Comparison of ENCODE assay signal across 12 mouse cellular contexts in genomic region chr13:30972102-30972501, GRCm38 (mm10). TPM values are rescaled to one million over a fixed set of nuclear protein-coding genes. Genes with fewer than 3 reads are reported as not detected.
DNase-seq lines count a peak whose midpoint lies in the region; ATAC-seq and TF ChIP-seq lines count a peak whose summit lies in the region.
"Had no signal": no experiment of that assay in that cellular context is flagged by ENCODE, and none has a peak within 500 bp of the region (broad histone marks: within the 10 kb centered on the region; RNA-seq: fewer than 3 reads in every experiment).

No protein-coding gene starts in this region.

- WGBS in intestine, embryonic 14.5 days: 87% methylated on average over 2 of the region's 2 CpGs
- WGBS in intestine, embryonic 16.5 days: 90% methylated on average over 2 of the region's 2 CpGs
- WGBS in liver, embryonic 16.5 days (ENCODE audit: insufficient replicate concordance): 37% methylated on average over 2 of the region's 2 CpGs
- WGBS in thymus, adult 2 months: 9% methylated on average over 2 of the region's 2 CpGs
- whole genome bisulfite sequencing in hindbrain, embryonic 11.5 days: 96% methylated on average over 2 of the region's 2 CpGs

- peak; percentile 34 for DNase-seq in intestine, embryonic 14.5 days (ENCODE audit: low spot score)
- DNase-seq in adipocyte (ENCODE audit: low spot score): peak; percentile 10
- peak; percentile 74 for DNase-seq in thymus, adult 2 months
- no peak for DNase-seq in hindbrain, embryonic 11.5 days (ENCODE audit: low spot score)
- no peak for DNase-seq in layer of hippocampus, adult 9-10 months (ENCODE audit: low spot score)
- no peak for DNase-seq in embryo, embryonic 9.5 days (ENCODE audit: extremely low spot score)
- DNase-seq: cerebellum, adult 18-20 months; heart, postnatal 10 days; midbrain, embryonic 14.5 days had no signal

- no peak overlapping the region for H3K4me3 ChIP-seq in intestine, embryonic 14.5 days (ENCODE audit: low read depth, low read length)
- H3K4me3 ChIP-seq in intestine, embryonic 16.5 days (ENCODE audit: low read length): no peak overlapping the region
- no peak overlapping the region for H3K4me3 ChIP-seq in liver, embryonic 16.5 days (ENCODE audit: low read depth, low read length)
- no peak overlapping the region for H3K4me3 ChIP-seq in thymus, adult 2 months (ENCODE audit: control insufficient read depth, insufficient read depth, low read length)
- no peak overlapping the region for H3K4me3 ChIP-seq in hindbrain, embryonic 11.5 days (ENCODE audit: low read depth, low read length)

- no peaks in the 10 kb centered on the region for H3K27me3 ChIP-seq in intestine, embryonic 14.5 days (replicated peaks; ENCODE audit: control insufficient read depth, insufficient read depth, low read length)
- H3K27me3 ChIP-seq in intestine, embryonic 16.5 days (replicated peaks; ENCODE audit: control insufficient read depth, insufficient read depth, low read length): no peaks in the 10 kb centered on the region
- H3K27me3 ChIP-seq in liver, embryonic 16.5 days (ENCODE audit: control insufficient read depth, insufficient read depth, low read depth, low read length): no peaks in the 10 kb centered on the region
- no peaks in the 10 kb centered on the region for H3K27me3 ChIP-seq in thymus, adult 2 months (ENCODE audit: control insufficient read depth, insufficient read depth, low read length)
- H3K27me3 ChIP-seq in hindbrain, embryonic 11.5 days (ENCODE audit: control insufficient read depth, insufficient read depth, low read length): no peaks in the 10 kb centered on the region
- H3K27me3 ChIP-seq: forebrain, embryonic 15.5 days had no signal

- ATAC-seq in intestine, embryonic 14.5 days (replicated peaks; ENCODE audit: low FRiP score, low TSS enrichment, low read depth): no peak
- ATAC-seq in intestine, embryonic 16.5 days: no peak
- no peak for ATAC-seq in liver, embryonic 16.5 days (ENCODE audit: low read depth)
- no peak for ATAC-seq in hindbrain, embryonic 11.5 days (ENCODE audit: low FRiP score)
- ATAC-seq: forebrain, embryonic 15.5 days had no signal

- no peak for TF ChIP-seq CTCF in thymus, adult 2 months (IDR thresholded peaks at IDR 0.05; ENCODE audit: borderline replicate concordance, control insufficient read depth, extremely low read depth, insufficient read depth, low read length, poor library complexity)

- no peak overlapping the region for H3K9ac ChIP-seq in intestine, embryonic 14.5 days (ENCODE audit: low read length)
- H3K9ac ChIP-seq in intestine, embryonic 16.5 days (ENCODE audit: low read depth, low read length): no peak overlapping the region
- H3K9ac ChIP-seq in liver, embryonic 16.5 days (ENCODE audit: low read depth, low read length): no peak overlapping the region
- H3K9ac ChIP-seq in hindbrain, embryonic 11.5 days (ENCODE audit: low read depth, low read length): no peak overlapping the region
- H3K9ac ChIP-seq: forebrain, embryonic 15.5 days had no signal

- peaks cover 13% of the 10 kb centered on the region for H3K4me1 ChIP-seq in intestine, embryonic 14.5 days (replicated peaks; ENCODE audit: control insufficient read depth, insufficient read depth, low read length)
- H3K4me1 ChIP-seq in intestine, embryonic 16.5 days (ENCODE audit: control insufficient read depth, insufficient read depth, low read length): peaks cover 12% of the 10 kb centered on the region
- H3K4me1 ChIP-seq in liver, embryonic 16.5 days (ENCODE audit: control insufficient read depth, low read depth, low read length): peaks cover 12% of the 10 kb centered on the region
- peaks cover 21% of the 10 kb centered on the region for H3K4me1 ChIP-seq in thymus, adult 2 months (replicated peaks; ENCODE audit: control insufficient read depth, insufficient read depth, low read length)
- H3K4me1 ChIP-seq in hindbrain, embryonic 11.5 days (replicated peaks; ENCODE audit: control insufficient read depth, insufficient read depth, low read length): 0 out of 2 replicates have a peak, but pooled peaks cover 2% of the 10 kb centered on the region

- H3K27ac ChIP-seq in intestine, embryonic 14.5 days (ENCODE audit: low read depth): no peak overlapping the region
- no peak overlapping the region for H3K27ac ChIP-seq in intestine, embryonic 16.5 days (ENCODE audit: low read length)
- H3K27ac ChIP-seq in liver, embryonic 16.5 days (ENCODE audit: low read length): no peak overlapping the region
- no peak overlapping the region; the same call in 1 of the 2 replicates for H3K27ac ChIP-seq in thymus, adult 2 months (ENCODE audit: control insufficient read depth, insufficient read depth, low read length)
- H3K27ac ChIP-seq in hindbrain, embryonic 11.5 days (ENCODE audit: low read depth, low read length): no peak overlapping the region
- H3K27ac ChIP-seq: forebrain, embryonic 15.5 days had no signal

- no peak for TF ChIP-seq POLR2A in thymus, adult 2 months (IDR thresholded peaks at IDR 0.05; ENCODE audit: control insufficient read depth, extremely low read depth, insufficient read depth, low read length, poor library complexity)

- H3K36me3 ChIP-seq in intestine, embryonic 14.5 days (ENCODE audit: control insufficient read depth, insufficient read depth, low read length): no peaks in the 10 kb centered on the region
- H3K36me3 ChIP-seq in intestine, embryonic 16.5 days (ENCODE audit: control insufficient read depth, insufficient read depth, low read length): no peaks in the 10 kb centered on the region
- H3K36me3 ChIP-seq in liver, embryonic 16.5 days (ENCODE audit: control insufficient read depth, insufficient read depth): no peaks in the 10 kb centered on the region
- no peaks in the 10 kb centered on the region for H3K36me3 ChIP-seq in thymus, adult 2 months (ENCODE audit: control insufficient read depth, insufficient read depth, low read length)
- H3K36me3 ChIP-seq in hindbrain, embryonic 11.5 days (ENCODE audit: control insufficient read depth, insufficient read depth, low read length): no peaks in the 10 kb centered on the region
- H3K36me3 ChIP-seq: forebrain, embryonic 15.5 days had no signal

- H3K4me2 ChIP-seq in intestine, embryonic 14.5 days (ENCODE audit: low read length): no peak overlapping the region
- no peak overlapping the region for H3K4me2 ChIP-seq in intestine, embryonic 16.5 days (ENCODE audit: low read depth, low read length)
- H3K4me2 ChIP-seq in liver, embryonic 16.5 days (ENCODE audit: low read depth, low read length): peak overlapping the region; percentile 3; the same call in 1 of the 2 replicates
- H3K4me2 ChIP-seq in hindbrain, embryonic 11.5 days (replicated peaks; ENCODE audit: low read depth, low read length): no peak overlapping the region

- H3K9me3 ChIP-seq in intestine, embryonic 14.5 days (ENCODE audit: control insufficient read depth, low read length): no peaks in the 10 kb centered on the region
- H3K9me3 ChIP-seq in intestine, embryonic 16.5 days (ENCODE audit: control insufficient read depth, low read length): no peaks in the 10 kb centered on the region
- no peaks in the 10 kb centered on the region for H3K9me3 ChIP-seq in liver, embryonic 16.5 days (replicated peaks; ENCODE audit: control insufficient read depth, low read length)
- no peaks in the 10 kb centered on the region for H3K9me3 ChIP-seq in hindbrain, embryonic 11.5 days (ENCODE audit: control insufficient read depth, low read length)
- H3K9me3 ChIP-seq: forebrain, embryonic 15.5 days had no signal

RNA-seq across cellular contexts. Expression of gene Exoc2, which starts 1.8 kb away (rescaled TPM):
- polyA plus RNA-seq in intestine, embryonic 14.5 days (2014; fragmentation: Nextera tagmentation; extraction: Ambion mirVana): 31.8 and 40.7 TPM in 2 replicates
- polyA plus RNA-seq in intestine, embryonic 16.5 days (2015; fragmentation: Nextera tagmentation; extraction: Ambion mirVana): 21.4 and 22.1 TPM in 2 replicates
- polyA plus RNA-seq in liver, embryonic 16.5 days (2015; fragmentation: Nextera tagmentation; extraction: Ambion mirVana): 11.7 and 14.4 TPM in 2 replicates
- polyA plus RNA-seq in thymus, adult 2 months (2012; rRNA removed): 25.7 and 25.9 TPM in 2 replicates
- 41.2 and 45.8 TPM in 2 replicates for polyA plus RNA-seq in hindbrain, embryonic 11.5 days (2014; fragmentation: Nextera tagmentation; extraction: Ambion mirVana)

RNA-seq across cellular contexts. Expression of gene Gm5447, which starts 1.9 kb away (rescaled TPM):
- polyA plus RNA-seq in intestine, embryonic 14.5 days (2014; fragmentation: Nextera tagmentation; extraction: Ambion mirVana): 0.09 TPM in 1 of 2 replicates, not detected in the other
- polyA plus RNA-seq in intestine, embryonic 16.5 days (2015; fragmentation: Nextera tagmentation; extraction: Ambion mirVana): 0.20 TPM in 1 of 2 replicates, not detected in the other
- polyA plus RNA-seq in liver, embryonic 16.5 days (2015; fragmentation: Nextera tagmentation; extraction: Ambion mirVana): not detected in 2 replicates
- polyA plus RNA-seq in thymus, adult 2 months (2012; rRNA removed): not detected in 2 replicates
- not detected in 2 replicates for polyA plus RNA-seq in hindbrain, embryonic 11.5 days (2014; fragmentation: Nextera tagmentation; extraction: Ambion mirVana)
- polyA plus RNA-seq: midbrain, embryonic 14.5 days had no signal

RNA-seq across cellular contexts. Expression of gene Hus1b, which starts 24.5 kb away (rescaled TPM):
- 0.15 TPM in 1 of 2 replicates, not detected in the other for polyA plus RNA-seq in intestine, embryonic 14.5 days (2014; fragmentation: Nextera tagmentation; extraction: Ambion mirVana)
- polyA plus RNA-seq in intestine, embryonic 16.5 days (2015; fragmentation: Nextera tagmentation; extraction: Ambion mirVana): 0.11 TPM in 1 of 2 replicates, not detected in the other
- polyA plus RNA-seq in liver, embryonic 16.5 days (2015; fragmentation: Nextera tagmentation; extraction: Ambion mirVana): 0.07 TPM in 1 of 2 replicates, not detected in the other
- 0.77 and 1.1 TPM in 2 replicates for polyA plus RNA-seq in thymus, adult 2 months (2012; rRNA removed)
- polyA plus RNA-seq in hindbrain, embryonic 11.5 days (2014; fragmentation: Nextera tagmentation; extraction: Ambion mirVana): 0.25 TPM in 1 of 2 replicates, not detected in the other
- polyA plus RNA-seq: forebrain, embryonic 15.5 days had no signal

Comparison
In these comparisons a context has a peak if more than half of its experiments do, and no peak if none do; other contexts are left out.
1. DNase-seq: peak in intestine, embryonic 14.5 days (single experiment), adipocyte (single experiment) and thymus, adult 2 months (single experiment); none in hindbrain, embryonic 11.5 days (single experiment), layer of hippocampus, adult 9-10 months (single experiment) and embryo, embryonic 9.5 days (single experiment).